Mouse (Mus musculus) CH12.LX (cell line): Measurements from ENCODE around the gene Map3k11. TPM values are rescaled to one million over a fixed set of nuclear protein-coding genes. Genes with fewer than 3 reads are reported as not detected.

Experiments used
- DNase-seq: peaks from one replicate; pipeline ENCODE4 v3.0.0-alpha.2; 2013; ENCODE audit errors: extremely low read depth
- H3K27ac ChIP-seq: 2 replicates; pipeline ENCODE4 v1.5.1; 2012; ENCODE audit warnings: low read depth, mild to moderate bottlenecking, control low read depth, moderate library complexity; ENCODE audit not compliant: insufficient read depth
- H3K27me3 ChIP-seq: replicated peaks from 2 replicates; pipeline ENCODE3; 2012; ENCODE audit warnings: inconsistent platforms
- H3K36me3 ChIP-seq, 2 experiments: replicated peaks in 1 of 2; 2 replicates each; pipeline versions ENCODE3 to v1.6.1; 2012; ENCODE audit warnings: inconsistent platforms in 1 of 2, low read length in 1 of 2, mild to moderate bottlenecking in 1 of 2, mixed read lengths in 1 of 2, moderate library complexity in 1 of 2; ENCODE audit not compliant: control insufficient read depth in 1 of 2, insufficient read depth in 1 of 2
- H3K4me1 ChIP-seq, 2 experiments: 2 replicates each; pipeline ENCODE4 v1.6.1; 2012; ENCODE audit warnings: inconsistent platforms in 1 of 2, moderate library complexity in 1 of 2; ENCODE audit not compliant: insufficient read depth in 2 of 2, control insufficient read depth in 1 of 2
- H3K4me2 ChIP-seq: 2 replicates; pipeline ENCODE4 v1.6.1; 2012; ENCODE audit warnings: low read depth, mild to moderate bottlenecking, control low read depth; ENCODE audit not compliant: poor library complexity, insufficient read depth, severe bottlenecking
- H3K4me3 ChIP-seq, 3 experiments: fragments of 150-350 bp in 1 of 3; sonication (generic) in 1 of 3; replicated peaks in 1 of 3; 2 replicates each; pipeline versions ENCODE3 to v1.5.1; 2011 to 2012; ENCODE audit warnings: low read depth in 2 of 3, low read length in 2 of 3, mild to moderate bottlenecking in 2 of 3, moderate library complexity in 2 of 3, control low read depth in 1 of 3, improper control_type of control experiment in 1 of 3, inconsistent platforms in 1 of 3, mixed read lengths in 1 of 3; ENCODE audit not compliant: poor library complexity in 1 of 3
- H3K79me2 ChIP-seq: replicated peaks from 2 replicates; pipeline ENCODE4 v1.6.1; 2012; ENCODE audit warnings: mild to moderate bottlenecking, moderate library complexity; ENCODE audit not compliant: control insufficient read depth, poor library complexity, insufficient read depth, severe bottlenecking; ENCODE audit errors: extremely low read depth
- H3K9ac ChIP-seq: 2 replicates; pipeline ENCODE4 v1.6.1; 2012; ENCODE audit warnings: low read depth, mild to moderate bottlenecking, control low read depth, moderate library complexity; ENCODE audit not compliant: insufficient read depth
- H3K9me3 ChIP-seq: replicated peaks from 2 replicates; pipeline ENCODE3; 2012; ENCODE audit warnings: low read length, inconsistent platforms, mixed read lengths
- BHLHE40 ChIP-seq: IDR thresholded peaks from 2 replicates; pipeline ENCODE4 v1.6.1; 2011; ENCODE audit warnings: mild to moderate bottlenecking, low read depth, low read length, improper control_type of control experiment
- CHD2 ChIP-seq: IDR thresholded peaks from 2 replicates; pipeline ENCODE4 v1.6.1; 2011; ENCODE audit warnings: low read length, improper control_type of control experiment
- CTCF ChIP-seq, 2 experiments: IDR thresholded peaks in 1 of 2; conservative IDR thresholded peaks in 1 of 2; 2 replicates each; pipeline ENCODE4 v1.5.1; 2011 to 2012; ENCODE audit warnings: low read depth in 2 of 2, low read length in 2 of 2, improper control_type of control experiment in 1 of 2, inconsistent platforms in 1 of 2, mild to moderate bottlenecking in 1 of 2, moderate library complexity in 1 of 2
- EP300 ChIP-seq: IDR thresholded peaks from 2 replicates; pipeline ENCODE4 v1.6.1; 2011; ENCODE audit warnings: low read length, improper control_type of control experiment
- GABPA ChIP-seq: IDR thresholded peaks from 2 replicates; pipeline ENCODE4 v1.6.1; 2012; ENCODE audit warnings: low read depth, low read length, improper control_type of control experiment, inconsistent platforms; ENCODE audit not compliant: insufficient replicate concordance
- IRF4 ChIP-seq: IDR thresholded peaks from 2 replicates; pipeline ENCODE4 v1.6.1; 2014; ENCODE audit warnings: low read depth, mild to moderate bottlenecking, inconsistent platforms, low read length, improper control_type of control experiment
- JUND ChIP-seq: conservative IDR thresholded peaks from 2 replicates; pipeline ENCODE4 v1.6.1; 2011; ENCODE audit warnings: low read depth, low read length, improper control_type of control experiment
- MAFK ChIP-seq: IDR thresholded peaks from 2 replicates; pipeline ENCODE4 v1.6.1; 2011; ENCODE audit warnings: low read length, improper control_type of control experiment; ENCODE audit not compliant: insufficient replicate concordance
- MAX ChIP-seq: IDR thresholded peaks from 2 replicates; pipeline ENCODE4 v1.6.1; 2011; ENCODE audit warnings: low read length, improper control_type of control experiment
- MAZ ChIP-seq: IDR thresholded peaks from 2 replicates; pipeline ENCODE4 v1.6.1; 2012; ENCODE audit warnings: low read depth, mild to moderate bottlenecking, inconsistent platforms, low read length, improper control_type of control experiment, moderate library complexity
- MXI1 ChIP-seq: IDR thresholded peaks from 2 replicates; pipeline ENCODE4 v1.6.1; 2011; ENCODE audit warnings: mild to moderate bottlenecking, low read depth, low read length, improper control_type of control experiment
- MYC ChIP-seq: IDR thresholded peaks from 2 replicates; pipeline ENCODE4 v1.6.1; 2011; ENCODE audit warnings: low read depth, mild to moderate bottlenecking, improper control_type of control experiment, low read length
- NELFE ChIP-seq: IDR thresholded peaks from 2 replicates; pipeline ENCODE4 v1.6.1; 2011; ENCODE audit warnings: low read depth, low read length, improper control_type of control experiment
- PAX5 ChIP-seq: IDR thresholded peaks from 2 replicates; pipeline ENCODE4 v1.6.1; 2012; ENCODE audit warnings: low read length, inconsistent platforms, mixed read lengths
- POLR2A ChIP-seq: IDR thresholded peaks from 2 replicates; pipeline ENCODE4 v1.6.1; 2011; ENCODE audit warnings: low read depth, mild to moderate bottlenecking, improper control_type of control experiment, low read length
- POLR2AphosphoS2 ChIP-seq: IDR thresholded peaks from 2 replicates; pipeline ENCODE4 v1.6.1; 2011; ENCODE audit warnings: low read depth, low read length, improper control_type of control experiment
- RAD21 ChIP-seq: IDR thresholded peaks from 2 replicates; pipeline ENCODE4 v1.6.1; 2011; ENCODE audit warnings: low read depth, mild to moderate bottlenecking, low read length, improper control_type of control experiment, moderate library complexity
- RCOR1 ChIP-seq: conservative IDR thresholded peaks from 2 replicates; pipeline ENCODE4 v1.6.1; 2012; ENCODE audit warnings: low read depth, mild to moderate bottlenecking, inconsistent platforms, low read length, improper control_type of control experiment
- SIN3A ChIP-seq: IDR thresholded peaks from 2 replicates; pipeline ENCODE4 v1.6.1; 2012; ENCODE audit warnings: low read length, improper control_type of control experiment, inconsistent platforms
- TBP ChIP-seq: conservative IDR thresholded peaks from 2 replicates; pipeline ENCODE4 v1.6.1; 2011; ENCODE audit warnings: low read depth, low read length, improper control_type of control experiment
- UBTF ChIP-seq: IDR thresholded peaks from 2 replicates; pipeline ENCODE4 v1.6.1; 2012; ENCODE audit warnings: low read depth, mild to moderate bottlenecking, inconsistent platforms, low read length, improper control_type of control experiment, moderate library complexity
- USF2 ChIP-seq: conservative IDR thresholded peaks from 2 replicates; pipeline ENCODE4 v1.6.1; 2011; ENCODE audit warnings: low read depth, low read length, improper control_type of control experiment
- ZC3H11A ChIP-seq: IDR thresholded peaks from 2 replicates; pipeline ENCODE4 v1.6.1; 2012; ENCODE audit warnings: low read depth, mild to moderate bottlenecking, inconsistent platforms, low read length, improper control_type of control experiment
- ZKSCAN1 ChIP-seq: IDR thresholded peaks from 2 replicates; pipeline ENCODE4 v1.6.1; 2012; ENCODE audit warnings: low read depth, inconsistent platforms, low read length, improper control_type of control experiment, borderline replicate concordance
- ZNF384 ChIP-seq: IDR thresholded peaks from 2 replicates; pipeline ENCODE4 v1.6.1; 2012; ENCODE audit warnings: low read depth, low read length, improper control_type of control experiment, inconsistent platforms
- dilution Hi-C: fragments of 300-500 bp; cut with MboI; formaldehyde crosslinking; loops from 2 replicates; pipeline ENCODE4 v1.14.3; 2020; ENCODE audit warnings: low sequenced_read_pairs; ENCODE audit not compliant: extremely low pct_unique_long_range_greater_than_20kb, extremely low pct_ligation_motif_present
- in situ Hi-C: fragments of 300-500 bp; cut with MboI; formaldehyde crosslinking; loops from 3 replicates; pipeline ENCODE4 v1.14.3; 2019; ENCODE audit warnings: low sequenced_read_pairs, low pct_ligation_motif_present, low pct_unique_long_range_greater_than_20kb, mixed read lengths
- polyA plus RNA-seq: library from polyadenylated mRNA; unstranded; fragments of >175 nt; gene quantifications from 2 replicates; pipeline ENCODE4 v1.2.1, GENCODE M21; 2012; ENCODE audit warnings: low read depth; ENCODE audit not compliant: insufficient read length
- total RNA-seq, 2 experiments: library from RNA; depleted of rRNA; stranded (reverse); fragments of 300-350 nt in 1 of 2; fragments of >200 nt in 1 of 2; gene quantifications; 2 replicates each; pipeline ENCODE4 v1.2.3; 2012 to 2014

Gene Map3k11
- total and polyA plus RNA-seq, 3 experiments, result 6.0 to 16.0 (median 13.5) TPM

GRCm38 (mm10) chr19:5649298-5649741 is 39.2 kb upstream of the Map3k11 start:
- Histone ChIP-seq H3K4me3 (no peak overlapping the region), H3K36me3 (peaks cover 65 to 86% of the 10 kb centered on the region in 2 experiments), H3K4me1 (peaks cover 9 to 23% of the 10 kb centered on the region in 2 experiments), H3K27ac (peak overlapping the region; percentile 35; the same call in 1 of the 2 replicates), H3K4me2 (peak overlapping the region; percentile 42), H3K9ac (no peak overlapping the region), H3K79me2 (no peaks in the 10 kb centered on the region), H3K27me3 (no peaks in the 10 kb centered on the region), H3K9me3 (peaks cover 4% of the 10 kb centered on the region)
- no peak for DNase-seq
- no peak for TF ChIP-seq SIN3A
- TF ChIP-seq CHD2, result peak; percentile 44; the same call in 1 of the 2 replicates
- dilution Hi-C loops (no loop called here), in situ Hi-C loops (no loop called here)

DNA sequence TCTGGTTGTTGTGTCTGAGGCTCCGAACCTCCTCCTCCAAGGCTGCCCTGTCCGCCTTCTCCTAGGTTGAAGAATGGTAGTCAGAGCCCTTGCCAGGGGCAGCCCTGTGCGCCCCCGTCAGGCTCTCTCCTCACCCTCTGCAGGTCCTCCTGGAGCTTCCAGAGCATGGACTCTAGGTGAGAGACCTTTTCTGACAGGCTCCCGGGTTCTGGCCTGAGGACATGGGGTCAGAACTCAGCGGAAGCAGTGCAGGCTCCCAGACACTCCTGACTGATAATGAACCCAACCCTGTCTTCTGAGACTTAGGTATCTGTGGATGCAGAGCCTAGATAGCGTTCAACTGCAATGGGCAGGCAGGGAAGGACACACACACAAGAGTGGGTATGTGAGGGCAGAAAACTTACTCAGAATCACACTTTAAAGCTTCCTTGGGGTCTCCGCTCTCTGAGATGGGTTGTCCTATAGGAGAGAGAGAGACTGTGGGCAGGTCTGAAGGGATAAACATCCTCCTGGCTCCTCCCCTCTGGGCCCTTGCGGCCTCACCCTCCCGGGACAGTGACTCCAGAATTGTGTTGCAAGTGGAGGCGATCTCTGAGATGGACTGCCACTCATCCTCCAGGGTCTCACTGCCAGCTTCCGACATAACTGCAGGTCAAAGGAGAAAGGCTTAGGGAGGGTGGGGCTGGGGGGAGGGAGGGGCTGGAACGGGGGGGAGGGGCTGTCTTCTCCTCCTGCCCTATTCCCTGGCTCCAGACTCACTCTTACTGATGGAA is 36.9 kb upstream of the Map3k11 start:
- H3K36me3 ChIP-seq, result peaks cover 71 to 86% of the 10 kb centered on the region in 2 experiments
- TF ChIP-seq RAD21 (no peak), RCOR1 (no peak), CHD2 (no peak), SIN3A (no peak), TBP (no peak), POLR2AphosphoS2 (no peak), BHLHE40 (no peak), POLR2A (no peak), UBTF (no peak), GABPA (no peak)
- no peaks in the 10 kb centered on the region for H3K27me3 ChIP-seq
- in situ Hi-C loops (no loop called here), dilution Hi-C loops (no loop called here)
- no peak for DNase-seq
- no peak overlapping the region for H3K27ac ChIP-seq
- H3K79me2 ChIP-seq, result no peaks in the 10 kb centered on the region
- no peak overlapping the region for H3K9ac ChIP-seq
- peaks cover 9 to 23% of the 10 kb centered on the region in 2 experiments for H3K4me1 ChIP-seq
- no peak overlapping the region for H3K4me3 ChIP-seq
- peaks cover 13% of the 10 kb centered on the region for H3K9me3 ChIP-seq
- H3K4me2 ChIP-seq, result no peak overlapping the region

DNA sequence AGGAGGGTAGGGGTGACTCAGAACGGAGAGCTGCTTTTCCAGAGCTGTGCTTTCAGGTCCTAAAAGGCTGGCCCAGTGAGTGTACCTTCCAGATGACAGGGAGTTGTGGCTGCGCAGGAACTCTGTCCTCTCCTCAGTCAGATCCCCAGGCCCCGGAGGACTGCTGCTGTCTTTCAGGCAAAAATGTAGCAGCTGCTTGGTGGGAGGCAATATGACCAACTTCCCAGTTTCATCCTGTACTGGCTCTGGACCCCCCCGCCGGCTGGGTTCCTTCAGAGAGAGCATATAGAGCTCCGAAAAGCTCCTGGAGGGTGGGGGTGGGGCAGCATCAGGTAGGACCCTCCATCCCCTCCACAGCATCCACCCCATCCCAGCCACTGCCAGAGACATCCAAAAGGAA is 36.0 kb upstream of the Map3k11 start:
- in situ Hi-C loops (no loop called here), dilution Hi-C loops (no loop called here)
- no peak for DNase-seq
- H3K79me2 ChIP-seq, result no peaks in the 10 kb centered on the region
- no peak overlapping the region for H3K4me3 ChIP-seq
- H3K4me1 ChIP-seq, result peaks cover 9 to 23% of the 10 kb centered on the region in 2 experiments
- TF ChIP-seq MAZ (no peak), RAD21 (no peak), SIN3A (no peak), NELFE (no peak), POLR2A (no peak), TBP (no peak), ZNF384 (no peak), ZC3H11A (no peak), USF2 (no peak), MXI1 (no peak), CTCF (conservative IDR thresholded peaks at IDR 0.05 in 1 of 2, IDR thresholded peaks at IDR 0.05 in 1 of 2; ENCODE audit: low read depth in 2 of 2, low read length in 2 of 2) (no peak), ZKSCAN1 (no peak), MYC (no peak), IRF4 (no peak), PAX5 (no peak), MAX (no peak), EP300 (no peak), MAFK (no peak), JUND (no peak)
- no peak overlapping the region for H3K9ac ChIP-seq
- no peaks in the 10 kb centered on the region for H3K27me3 ChIP-seq
- H3K36me3 ChIP-seq, result peaks cover 66 to 84% of the 10 kb centered on the region in 2 experiments
- peaks cover 13% of the 10 kb centered on the region for H3K9me3 ChIP-seq
- H3K4me2 ChIP-seq, result no peak overlapping the region
- H3K27ac ChIP-seq, result no peak overlapping the region
